In the genomic region with DNA sequence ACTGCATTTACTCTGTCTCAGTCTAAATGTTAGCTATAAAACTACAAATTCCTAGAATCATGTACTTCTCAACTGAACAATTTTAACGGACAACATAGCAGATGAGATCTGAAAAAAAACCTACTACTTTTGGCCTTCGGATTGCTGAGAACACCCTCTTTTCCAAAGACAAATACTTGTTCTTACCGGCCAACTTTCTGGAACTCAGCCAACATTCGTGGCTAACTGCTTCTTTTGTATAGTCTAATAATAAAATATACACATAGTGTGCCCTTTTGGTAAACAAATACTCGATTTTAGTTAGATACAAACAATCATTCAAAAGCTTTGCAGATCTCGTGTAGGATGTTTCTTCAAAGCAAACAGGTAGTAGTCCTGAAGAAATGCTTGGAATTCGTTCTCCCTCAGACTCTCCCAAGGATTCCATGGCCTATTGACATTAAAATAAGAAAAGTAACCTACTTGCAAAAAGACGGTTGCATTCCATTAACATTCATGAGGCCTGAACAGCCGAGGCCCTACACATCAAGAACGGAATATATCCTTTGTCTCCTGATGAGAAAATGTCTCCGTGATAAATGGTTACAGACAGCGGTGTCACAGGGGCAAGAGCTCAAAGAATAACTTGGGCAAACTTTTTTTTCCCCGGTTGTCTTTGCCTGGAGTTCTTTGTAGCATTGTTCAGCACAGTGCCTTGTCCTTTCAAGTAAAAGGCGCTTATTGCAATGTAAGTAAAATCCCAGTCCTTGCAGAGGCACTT, we compare ENCODE assay signal across 1 mouse cellular context.
TF ChIP-seq lines count a peak whose summit lies in the region.

No protein-coding gene starts in this region.

TF ChIP-seq in CH12.LX, 34 proteins besides CTCF, POLR2A, EP300 and RAD21:
- no peak for TF ChIP-seq UBTF (IDR thresholded peaks at IDR 0.05; ENCODE audit: low read depth, low read length)
- TF ChIP-seq KAT2A (IDR thresholded peaks at IDR 0.05; ENCODE audit: insufficient replicate concordance, low read length): no peak
- TF ChIP-seq JUN (IDR thresholded peaks at IDR 0.05; ENCODE audit: insufficient read depth, low read depth, low read length): no peak
- TF ChIP-seq USF2 (conservative IDR thresholded peaks at IDR 0.05; ENCODE audit: low read depth, low read length): no peak
- no peak for TF ChIP-seq USF1 (IDR thresholded peaks at IDR 0.05; ENCODE audit: low read depth, low read length)
- TF ChIP-seq ZKSCAN1 (IDR thresholded peaks at IDR 0.05; ENCODE audit: borderline replicate concordance, low read depth, low read length): no peak
- no peak for TF ChIP-seq NRF1 (IDR thresholded peaks at IDR 0.05; ENCODE audit: low read depth, low read length)
- TF ChIP-seq HCFC1 (IDR thresholded peaks at IDR 0.05; ENCODE audit: low read depth, low read length): no peak
- no peak for TF ChIP-seq GABPA (IDR thresholded peaks at IDR 0.05; ENCODE audit: insufficient replicate concordance, low read depth, low read length)
- TF ChIP-seq MAZ (IDR thresholded peaks at IDR 0.05; ENCODE audit: low read depth, low read length): no peak
- no peak for TF ChIP-seq ELF1 (IDR thresholded peaks at IDR 0.05; ENCODE audit: low read depth, low read length)
- TF ChIP-seq MAFK (IDR thresholded peaks at IDR 0.05; ENCODE audit: insufficient replicate concordance, low read length): no peak
- no peak for TF ChIP-seq POLR2AphosphoS2 (IDR thresholded peaks at IDR 0.05; ENCODE audit: low read depth, low read length)
